Mouse (Mus musculus) CH12.LX (cell line): ENCODE measurements at regions not wholly inside any gene's neighbourhood (a gene's known extent, or its start where the extent isn't known, plus 50 kb on each side); places are given as distances from the start of the nearest gene placed in this dataset.

Source experiments
- DNase-seq: peaks from one replicate; pipeline ENCODE4 v3.0.0-alpha.2; 2013; ENCODE audit errors: extremely low read depth
- H3K27ac ChIP-seq: 2 replicates; pipeline ENCODE4 v1.5.1; 2012; ENCODE audit warnings: low read depth, mild to moderate bottlenecking, control low read depth, moderate library complexity; ENCODE audit not compliant: insufficient read depth
- H3K27me3 ChIP-seq: replicated peaks from 2 replicates; pipeline ENCODE3; 2012; ENCODE audit warnings: inconsistent platforms
- H3K36me3 ChIP-seq, 2 experiments: replicated peaks in 1 of 2; 2 replicates each; pipeline versions ENCODE3 to v1.6.1; 2012; ENCODE audit warnings: inconsistent platforms in 1 of 2, low read length in 1 of 2, mild to moderate bottlenecking in 1 of 2, mixed read lengths in 1 of 2, moderate library complexity in 1 of 2; ENCODE audit not compliant: control insufficient read depth in 1 of 2, insufficient read depth in 1 of 2
- H3K4me1 ChIP-seq, 2 experiments: 2 replicates each; pipeline ENCODE4 v1.6.1; 2012; ENCODE audit warnings: inconsistent platforms in 1 of 2, moderate library complexity in 1 of 2; ENCODE audit not compliant: insufficient read depth in 2 of 2, control insufficient read depth in 1 of 2
- H3K4me2 ChIP-seq: 2 replicates; pipeline ENCODE4 v1.6.1; 2012; ENCODE audit warnings: low read depth, mild to moderate bottlenecking, control low read depth; ENCODE audit not compliant: poor library complexity, insufficient read depth, severe bottlenecking
- H3K4me3 ChIP-seq, 3 experiments: fragments of 150-350 bp in 1 of 3; sonication (generic) in 1 of 3; replicated peaks in 1 of 3; 2 replicates each; pipeline versions ENCODE3 to v1.5.1; 2011 to 2012; ENCODE audit warnings: low read depth in 2 of 3, low read length in 2 of 3, mild to moderate bottlenecking in 2 of 3, moderate library complexity in 2 of 3, control low read depth in 1 of 3, improper control_type of control experiment in 1 of 3, inconsistent platforms in 1 of 3, mixed read lengths in 1 of 3; ENCODE audit not compliant: poor library complexity in 1 of 3
- H3K79me2 ChIP-seq: replicated peaks from 2 replicates; pipeline ENCODE4 v1.6.1; 2012; ENCODE audit warnings: mild to moderate bottlenecking, moderate library complexity; ENCODE audit not compliant: control insufficient read depth, poor library complexity, insufficient read depth, severe bottlenecking; ENCODE audit errors: extremely low read depth
- H3K9ac ChIP-seq: 2 replicates; pipeline ENCODE4 v1.6.1; 2012; ENCODE audit warnings: low read depth, mild to moderate bottlenecking, control low read depth, moderate library complexity; ENCODE audit not compliant: insufficient read depth
- H3K9me3 ChIP-seq: replicated peaks from 2 replicates; pipeline ENCODE3; 2012; ENCODE audit warnings: low read length, inconsistent platforms, mixed read lengths
- BHLHE40 ChIP-seq: IDR thresholded peaks from 2 replicates; pipeline ENCODE4 v1.6.1; 2011; ENCODE audit warnings: mild to moderate bottlenecking, low read depth, low read length, improper control_type of control experiment
- CTCF ChIP-seq, 2 experiments: IDR thresholded peaks in 1 of 2; conservative IDR thresholded peaks in 1 of 2; 2 replicates each; pipeline ENCODE4 v1.5.1; 2011 to 2012; ENCODE audit warnings: low read depth in 2 of 2, low read length in 2 of 2, improper control_type of control experiment in 1 of 2, inconsistent platforms in 1 of 2, mild to moderate bottlenecking in 1 of 2, moderate library complexity in 1 of 2
- E2F4 ChIP-seq: IDR thresholded peaks from 2 replicates; pipeline ENCODE4 v1.6.1; 2011; ENCODE audit warnings: low read depth, low read length, improper control_type of control experiment; ENCODE audit not compliant: insufficient replicate concordance
- ETS1 ChIP-seq: conservative IDR thresholded peaks from 2 replicates; pipeline ENCODE4 v1.6.1; 2012; ENCODE audit warnings: low read depth, mild to moderate bottlenecking, inconsistent platforms, low read length, improper control_type of control experiment, moderate library complexity
- GABPA ChIP-seq: IDR thresholded peaks from 2 replicates; pipeline ENCODE4 v1.6.1; 2012; ENCODE audit warnings: low read depth, low read length, improper control_type of control experiment, inconsistent platforms; ENCODE audit not compliant: insufficient replicate concordance
- HCFC1 ChIP-seq: IDR thresholded peaks from 2 replicates; pipeline ENCODE4 v1.6.1; 2012; ENCODE audit warnings: low read depth, mild to moderate bottlenecking, inconsistent platforms, low read length, improper control_type of control experiment
- KAT2A ChIP-seq: IDR thresholded peaks from 2 replicates; pipeline ENCODE4 v1.6.1; 2012; ENCODE audit warnings: low read length, improper control_type of control experiment, inconsistent platforms; ENCODE audit not compliant: insufficient replicate concordance
- MEF2A ChIP-seq: IDR thresholded peaks from 2 replicates; pipeline ENCODE4 v1.6.1; 2014; ENCODE audit warnings: low read depth, mild to moderate bottlenecking, inconsistent platforms, low read length, improper control_type of control experiment, borderline replicate concordance
- MYC ChIP-seq: IDR thresholded peaks from 2 replicates; pipeline ENCODE4 v1.6.1; 2011; ENCODE audit warnings: low read depth, mild to moderate bottlenecking, improper control_type of control experiment, low read length
- PAX5 ChIP-seq: IDR thresholded peaks from 2 replicates; pipeline ENCODE4 v1.6.1; 2012; ENCODE audit warnings: low read length, inconsistent platforms, mixed read lengths
- POLR2AphosphoS2 ChIP-seq: IDR thresholded peaks from 2 replicates; pipeline ENCODE4 v1.6.1; 2011; ENCODE audit warnings: low read depth, low read length, improper control_type of control experiment
- RAD21 ChIP-seq: IDR thresholded peaks from 2 replicates; pipeline ENCODE4 v1.6.1; 2011; ENCODE audit warnings: low read depth, mild to moderate bottlenecking, low read length, improper control_type of control experiment, moderate library complexity
- SMC3 ChIP-seq: IDR thresholded peaks from 2 replicates; pipeline ENCODE4 v1.6.1; 2011; ENCODE audit warnings: low read depth, low read length, improper control_type of control experiment
- TCF12 ChIP-seq: IDR thresholded peaks from 2 replicates; pipeline ENCODE4 v1.6.1; 2014; ENCODE audit warnings: low read depth, mild to moderate bottlenecking, inconsistent platforms, low read length, improper control_type of control experiment
- UBTF ChIP-seq: IDR thresholded peaks from 2 replicates; pipeline ENCODE4 v1.6.1; 2012; ENCODE audit warnings: low read depth, mild to moderate bottlenecking, inconsistent platforms, low read length, improper control_type of control experiment, moderate library complexity
- USF1 ChIP-seq: IDR thresholded peaks from 2 replicates; pipeline ENCODE4 v1.6.1; 2014; ENCODE audit warnings: low read depth, mild to moderate bottlenecking, inconsistent platforms, low read length, improper control_type of control experiment
- ZC3H11A ChIP-seq: IDR thresholded peaks from 2 replicates; pipeline ENCODE4 v1.6.1; 2012; ENCODE audit warnings: low read depth, mild to moderate bottlenecking, inconsistent platforms, low read length, improper control_type of control experiment
- ZNF384 ChIP-seq: IDR thresholded peaks from 2 replicates; pipeline ENCODE4 v1.6.1; 2012; ENCODE audit warnings: low read depth, low read length, improper control_type of control experiment, inconsistent platforms
- dilution Hi-C: fragments of 300-500 bp; cut with MboI; formaldehyde crosslinking; loops from 2 replicates; pipeline ENCODE4 v1.14.3; 2020; ENCODE audit warnings: low sequenced_read_pairs; ENCODE audit not compliant: extremely low pct_unique_long_range_greater_than_20kb, extremely low pct_ligation_motif_present
- in situ Hi-C: fragments of 300-500 bp; cut with MboI; formaldehyde crosslinking; loops from 3 replicates; pipeline ENCODE4 v1.14.3; 2019; ENCODE audit warnings: low sequenced_read_pairs, low pct_ligation_motif_present, low pct_unique_long_range_greater_than_20kb, mixed read lengths

- dilution Hi-C loops, result no loop called here
- no peaks in the 10 kb centered on the region for H3K4me1 ChIP-seq
- H3K4me2 ChIP-seq, result no peak overlapping the region
- in situ Hi-C loops, result no loop called here
- no peaks in the 10 kb centered on the region for H3K79me2 ChIP-seq
- no peak for DNase-seq
- no peak overlapping the region for H3K27ac ChIP-seq
- no peak overlapping the region for H3K4me3 ChIP-seq
- no peak overlapping the region for H3K9ac ChIP-seq
- TF ChIP-seq TCF12, result no peak
- no peak for TF ChIP-seq POLR2AphosphoS2
- no peak for TF ChIP-seq PAX5
- no peak for TF ChIP-seq USF1
- no peak for TF ChIP-seq GABPA
- TF ChIP-seq UBTF, result no peak
- TF ChIP-seq E2F4, result no peak
- no peak for TF ChIP-seq KAT2A
- TF ChIP-seq CTCF (conservative IDR thresholded peaks at IDR 0.05 in 1 of 2, IDR thresholded peaks at IDR 0.05 in 1 of 2; ENCODE audit: low read depth in 2 of 2, low read length in 2 of 2), result no peak
- no peak for TF ChIP-seq HCFC1
- TF ChIP-seq MEF2A, result no peak
- TF ChIP-seq ETS1, result no peak
- no peak for TF ChIP-seq ZNF384
- no peak for TF ChIP-seq SMC3
- TF ChIP-seq RAD21, result no peak
- no peak for TF ChIP-seq BHLHE40
- no peak for TF ChIP-seq ZC3H11A
- no peaks in the 10 kb centered on the region for H3K27me3 ChIP-seq
- peaks cover 80% of the 10 kb centered on the region for H3K9me3 ChIP-seq
- no peaks in the 10 kb centered on the region for H3K36me3 ChIP-seq
Observed at GRCm38 (mm10) chr5:119971286-119971685, 138.8 kb downstream of the Tbx5 start.

GRCm38 (mm10) chr5:119972802-119973437, 140.5 kb downstream of the Tbx5 start:
- Histone ChIP-seq H3K4me3 (no peak overlapping the region), H3K36me3 (no peaks in the 10 kb centered on the region), H3K9me3 (peaks cover 81% of the 10 kb centered on the region), H3K4me1 (no peaks in the 10 kb centered on the region), H3K9ac (no peak overlapping the region), H3K79me2 (no peaks in the 10 kb centered on the region), H3K4me2 (no peak overlapping the region)
- dilution Hi-C loops (no loop called here), in situ Hi-C loops (no loop called here)
- DNase-seq, result no peak
- TF ChIP-seq MYC, result no peak
- TF ChIP-seq, all 38 proteins: peak for 0
- H3K27ac ChIP-seq, result no peak overlapping the region
- no peaks in the 10 kb centered on the region for H3K27me3 ChIP-seq
